Mouse (Mus musculus): ENCODE data around the gene Bmp8a. TPM values are rescaled to one million over a fixed set of nuclear protein-coding genes. Genes with fewer than 3 reads are reported as not detected.

Bmp8a gene
- polyA plus RNA-seq, 1 experiment from 2014 or later: 0.23 TPM

Other genes with a start within 250 kb of the Bmp8a start
- gene Bmp8b, start 238.1 kb downstream of the Bmp8a start, polyA plus RNA-seq (2014; fragmentation: Nextera tagmentation; extraction: Ambion mirVana): 0.20 and 0.24 TPM in 2 replicates
- gene Oxct2b, start 227.0 kb downstream of the Bmp8a start, polyA plus RNA-seq (2014; fragmentation: Nextera tagmentation; extraction: Ambion mirVana): not detected in 2 replicates
- 116 and 123 TPM in 2 replicates for gene Ppie, start 203.3 kb downstream of the Bmp8a start, polyA plus RNA-seq (2014; fragmentation: Nextera tagmentation; extraction: Ambion mirVana)
- gene Hpcal4, start 160.0 kb downstream of the Bmp8a start, polyA plus RNA-seq (2014; fragmentation: Nextera tagmentation; extraction: Ambion mirVana): 0.41 and 0.60 TPM in 2 replicates
- gene Nt5c1a, start 141.7 kb downstream of the Bmp8a start, polyA plus RNA-seq (2014; fragmentation: Nextera tagmentation; extraction: Ambion mirVana): not detected in 2 replicates
- 7.1 and 7.9 TPM in 2 replicates for gene Heyl, start 109.7 kb downstream of the Bmp8a start, polyA plus RNA-seq (2014; fragmentation: Nextera tagmentation; extraction: Ambion mirVana)
- gene Pabpc4, start 80.9 kb downstream of the Bmp8a start, polyA plus RNA-seq (2014; fragmentation: Nextera tagmentation; extraction: Ambion mirVana): 46.6 and 47.0 TPM in 2 replicates
- not detected in 2 replicates for gene Oxct2a, start 19.6 kb downstream of the Bmp8a start, polyA plus RNA-seq (2014; fragmentation: Nextera tagmentation; extraction: Ambion mirVana)